Mouse (Mus musculus) bone marrow macrophage, adult 2 months (primary cell): ENCODE measurements around the gene Cdyl.

Source experiments
- CTCF ChIP-seq: IDR thresholded peaks from 2 replicates; pipeline ENCODE4 v1.5.1; 2012; ENCODE audit warnings: low read depth, mild to moderate bottlenecking, low read length, moderate library complexity
- POLR2A ChIP-seq: IDR thresholded peaks from 2 replicates; pipeline ENCODE4 v1.6.1; 2012; ENCODE audit warnings: mild to moderate bottlenecking, low read depth, low read length, borderline replicate concordance

- no peak for TF ChIP-seq POLR2A
- no peak for TF ChIP-seq CTCF
Observed at GRCm38 (mm10) chr13:35776123-35776522, 116.5 kb downstream of the Cdyl start.
